Mouse (Mus musculus) embryonic facial prominence, embryonic 11.5 days (tissue): ENCODE data around the gene Wfdc15b. TPM values are rescaled to one million over a fixed set of nuclear protein-coding genes. Genes with fewer than 3 reads are reported as not detected.

Experiments
- ATAC-seq: fragments of 200-750 bp; cut with Nextera tagmentation; replicated peaks from 2 replicates; pipeline ENCODE4 v1.8.0; 2017; ENCODE audit warnings: low read depth; ENCODE audit not compliant: insufficient number of reproducible peaks, low FRiP score, low TSS enrichment
- DNase-seq: peaks from one replicate; pipeline ENCODE4 v3.0.0-alpha.2; 2015; ENCODE audit warnings: low spot score
- H3K27ac ChIP-seq: fragments of 300-500 bp; sonication (generic); replicated peaks from 2 replicates; pipeline ENCODE4 v1.5.1; 2014; ENCODE audit warnings: mild to moderate bottlenecking, low read depth, low read length, control low read depth
- H3K27me3 ChIP-seq: fragments of 300-500 bp; sonication (generic); 2 replicates; pipeline ENCODE4 v1.6.1; 2014; ENCODE audit warnings: mild to moderate bottlenecking, low read length, moderate library complexity, mixed read lengths; ENCODE audit not compliant: control insufficient read depth, insufficient read depth
- H3K36me3 ChIP-seq: fragments of 300-500 bp; sonication (generic); replicated peaks from 2 replicates; pipeline ENCODE4 v1.6.1; 2014; ENCODE audit warnings: low read depth, mild to moderate bottlenecking, low read length, moderate library complexity, mixed read lengths; ENCODE audit not compliant: control insufficient read depth, insufficient read depth
- H3K4me1 ChIP-seq: fragments of 300-500 bp; sonication (generic); 2 replicates; pipeline ENCODE4 v1.6.1; 2014; ENCODE audit warnings: low read length, mixed read lengths; ENCODE audit not compliant: control insufficient read depth, insufficient read depth
- H3K4me2 ChIP-seq: fragments of 300-500 bp; sonication (generic); 2 replicates; pipeline ENCODE4 v1.6.1; 2014; ENCODE audit warnings: low read depth, mild to moderate bottlenecking, control low read depth, low read length, moderate library complexity
- H3K4me3 ChIP-seq: fragments of 300-500 bp; sonication (generic); 2 replicates; pipeline ENCODE4 v1.5.1; 2014; ENCODE audit warnings: low read depth, low read length, control low read depth
- H3K9ac ChIP-seq: fragments of 300-500 bp; sonication (generic); replicated peaks from 2 replicates; pipeline ENCODE4 v1.6.1; 2014; ENCODE audit warnings: mild to moderate bottlenecking, control low read depth, low read length
- H3K9me3 ChIP-seq: fragments of 300-500 bp; sonication (generic); replicated peaks from 2 replicates; pipeline ENCODE4 v1.6.1; 2016; ENCODE audit warnings: mild to moderate bottlenecking, low read length, inconsistent platforms, mixed read lengths; ENCODE audit not compliant: control insufficient read depth
- WGBS: fragments of 180-500 bp; shearing (Covaris S2); extraction: QIAGEN DNeasy Blood & Tissue Kit; methylation state at CpG from one replicate; pipeline ENCODE4 v1.1.7; 2014; 5-methylcytosine and 5-hydroxymethylcytosine counted together
- polyA plus RNA-seq: library from polyadenylated mRNA; unstranded; fragments of >200 nt; fragmentation: Nextera tagmentation; extraction: Ambion mirVana; gene quantifications from 2 replicates; pipeline ENCODE4 v1.2.1, GENCODE M21; 2014

Wfdc15b gene
- polyA plus RNA-seq, 1 experiment from 2014 or later: not detected

GRCm38 (mm10) chr2:164188722-164189121 is 32.7 kb downstream of the Wfdc15b start:
- Histone ChIP-seq H3K27me3 (no peaks in the 10 kb centered on the region), H3K27ac (no peak overlapping the region), H3K4me3 (no peak overlapping the region), H3K9me3 (no peaks in the 10 kb centered on the region), H3K36me3 (no peaks in the 10 kb centered on the region), H3K4me2 (no peak overlapping the region), H3K9ac (no peak overlapping the region), H3K4me1 (no peaks in the 10 kb centered on the region)
- DNase-seq: peak; percentile 10
- WGBS: 27% methylated on average over 5 of the region's 5 CpGs
- no peak for ATAC-seq

- no peak overlapping the region for H3K27ac ChIP-seq
- H3K4me1 ChIP-seq: no peaks in the 10 kb centered on the region
- no peak overlapping the region for H3K4me2 ChIP-seq
- no peaks in the 10 kb centered on the region for H3K27me3 ChIP-seq
- WGBS: 44% methylated on average over 9 of the region's 9 CpGs
- no peaks in the 10 kb centered on the region for H3K9me3 ChIP-seq
- ATAC-seq: no peak
- no peaks in the 10 kb centered on the region for H3K36me3 ChIP-seq
- no peak overlapping the region for H3K9ac ChIP-seq
- no peak overlapping the region for H3K4me3 ChIP-seq
- peak; percentile 9 for DNase-seq
Observed at GRCm38 (mm10) chr2:164184145-164184719, 37.2 kb downstream of the Wfdc15b start.

GRCm38 (mm10) chr2:164183340-164183739 is 38.1 kb downstream of the Wfdc15b start:
- WGBS: 60% methylated on average over 9 of the region's 9 CpGs
- H3K36me3 ChIP-seq: no peaks in the 10 kb centered on the region
- no peak overlapping the region for H3K4me3 ChIP-seq
- H3K9me3 ChIP-seq: no peaks in the 10 kb centered on the region
- ATAC-seq (no peak), DNase-seq (no peak)
- no peaks in the 10 kb centered on the region for H3K4me1 ChIP-seq
- H3K9ac ChIP-seq: no peak overlapping the region
- H3K4me2 ChIP-seq: no peak overlapping the region
- H3K27me3 ChIP-seq: no peaks in the 10 kb centered on the region
- no peak overlapping the region for H3K27ac ChIP-seq

- Histone ChIP-seq H3K9ac (no peak within 1 kb of the TSS), H3K4me3 (no peak within 1 kb of the TSS), H3K4me2 (no peak within 1 kb of the TSS), H3K27me3 (no peaks in the 10 kb centered on the region), H3K27ac (no peak within 1 kb of the TSS), H3K9me3 (no peaks in the 10 kb centered on the region), H3K4me1 (no peaks in the 10 kb centered on the region), H3K36me3 (no peaks in the 10 kb centered on the region)
- no peak for DNase-seq
- ATAC-seq: no peak
- 70% methylated on average over 7 of the region's 7 CpGs for WGBS
Observed at GRCm38 (mm10) chr2:164182692-164183255, 38.7 kb downstream of the Wfdc15b start, which contains the start of gene Wfdc5. Wfdc5 (minus strand) TSS chr2:164182742.

- H3K27ac ChIP-seq: no peak overlapping the region
- no peaks in the 10 kb centered on the region for H3K36me3 ChIP-seq
- H3K4me2 ChIP-seq: no peak overlapping the region
- ATAC-seq (no peak), DNase-seq (no peak)
- no peak overlapping the region for H3K4me3 ChIP-seq
- H3K27me3 ChIP-seq: no peaks in the 10 kb centered on the region
- 87% methylated on average over 4 of the region's 4 CpGs for WGBS
- no peaks in the 10 kb centered on the region for H3K9me3 ChIP-seq
- no peak overlapping the region for H3K9ac ChIP-seq
- H3K4me1 ChIP-seq: no peaks in the 10 kb centered on the region
Observed at GRCm38 (mm10) chr2:164180770-164181169, 40.7 kb downstream of the Wfdc15b start.

- Histone ChIP-seq H3K27ac (no peak overlapping the region), H3K4me3 (no peak overlapping the region), H3K4me2 (no peak overlapping the region), H3K36me3 (no peaks in the 10 kb centered on the region), H3K9me3 (no peaks in the 10 kb centered on the region), H3K4me1 (no peaks in the 10 kb centered on the region), H3K27me3 (no peaks in the 10 kb centered on the region), H3K9ac (no peak overlapping the region)
- peak; percentile 17 for DNase-seq
- 29% methylated on average over 3 of the region's 3 CpGs for WGBS
- no peak for ATAC-seq
Observed at GRCm38 (mm10) chr2:164180124-164180523, 41.3 kb downstream of the Wfdc15b start.

- Histone ChIP-seq H3K9me3 (no peaks in the 10 kb centered on the region), H3K36me3 (no peaks in the 10 kb centered on the region), H3K4me1 (no peaks in the 10 kb centered on the region), H3K9ac (no peak overlapping the region), H3K27me3 (no peaks in the 10 kb centered on the region), H3K4me3 (no peak overlapping the region), H3K27ac (no peak overlapping the region), H3K4me2 (no peak overlapping the region)
- DNase-seq (no peak), ATAC-seq (no peak)
- 75% methylated on average over 5 of the region's 5 CpGs for WGBS
Observed at GRCm38 (mm10) chr2:164177831-164178230, 43.6 kb downstream of the Wfdc15b start.

GRCm38 (mm10) chr2:164175850-164176249 is 45.6 kb downstream of the Wfdc15b start:
- Histone ChIP-seq H3K4me1 (peaks cover 5% of the 10 kb centered on the region), H3K4me3 (no peak overlapping the region), H3K27ac (no peak overlapping the region), H3K27me3 (peaks cover 12% of the 10 kb centered on the region), H3K36me3 (no peaks in the 10 kb centered on the region), H3K4me2 (no peak overlapping the region), H3K9me3 (no peaks in the 10 kb centered on the region), H3K9ac (no peak overlapping the region)
- ATAC-seq (no peak), DNase-seq (no peak)
- WGBS: 90% methylated on average over 3 of the region's 3 CpGs
